Mouse (Mus musculus) inflammation-experienced regulatory T-cells, adult 6 months (primary cell): ENCODE data around the gene Nod2. TPM values are rescaled to one million over a fixed set of nuclear protein-coding genes. Genes with fewer than 3 reads are reported as not detected.

Experiments
- ATAC-seq: one replicate; pipeline ENCODE4 v1.8.0; 2017
- polyA plus RNA-seq, 3 experiments: library from polyadenylated mRNA; unstranded; fragments of 100-300 nt; shearing (Covaris generic); gene quantifications; one replicate each; pipeline ENCODE4 v1.2.1; 2017

Nod2 gene
- polyA plus RNA-seq, 3 experiments from 2014 or later = 2.4 to 4.3 (median 3.8) TPM

DNA sequence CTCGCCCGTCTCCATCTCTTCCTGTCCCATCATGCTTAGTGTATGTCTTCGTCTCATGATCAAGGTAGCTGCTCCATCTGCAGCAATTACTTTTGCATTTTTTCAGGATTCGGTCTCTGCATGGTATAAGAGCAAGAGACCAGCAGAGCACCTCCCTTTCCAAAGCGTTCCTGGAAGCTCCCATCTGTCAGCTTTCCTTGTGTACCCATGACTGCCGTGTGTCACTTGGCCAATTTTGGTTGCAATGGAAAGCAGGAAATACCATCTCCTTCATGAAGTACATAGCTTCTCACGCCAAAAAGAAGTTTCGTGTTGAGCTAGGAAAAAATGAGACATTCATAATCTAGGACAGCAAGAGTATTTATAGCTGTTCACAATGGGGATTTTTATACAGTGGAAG, 33.9 kb downstream of the Nod2 start:
- ATAC-seq = no peak

- peak; percentile 54 for ATAC-seq
These were observed 36.7 kb downstream of the Nod2 start for GRCm38 (mm10) chr8:88683656-88684289.

DNA sequence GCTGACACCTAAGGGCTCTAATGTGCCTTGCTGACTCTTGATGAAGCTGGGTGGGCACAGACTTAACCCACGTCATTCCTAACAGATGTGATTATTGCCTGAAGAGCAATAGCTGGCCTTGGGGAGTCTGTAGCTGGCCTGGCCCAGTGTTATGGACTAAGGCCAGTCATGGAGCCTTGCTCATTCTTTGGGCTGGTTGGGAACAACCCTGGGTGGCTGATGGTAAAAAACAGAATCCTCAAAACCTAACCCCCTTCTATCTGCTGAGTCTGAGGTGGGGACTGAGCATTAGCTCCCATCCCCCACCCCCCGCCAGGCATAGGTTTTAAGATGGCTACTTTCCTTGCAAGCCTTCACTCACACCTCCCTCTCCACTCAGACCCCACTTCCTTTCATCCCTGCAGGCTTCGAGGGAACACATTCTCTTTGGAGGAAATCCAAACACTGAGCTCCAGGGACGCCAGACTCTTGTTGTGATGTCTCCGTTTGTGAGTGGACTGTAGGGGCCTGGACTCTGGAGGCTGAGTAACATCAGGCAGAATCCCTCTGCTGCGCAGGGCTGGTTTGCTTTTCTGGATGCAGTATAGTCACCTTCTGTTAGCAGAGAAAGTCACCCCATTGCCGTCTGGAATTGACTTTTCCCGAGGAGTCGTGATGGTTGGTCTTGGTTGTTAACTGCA, 39.3 kb downstream of the Nod2 start:
- no peak for ATAC-seq

DNA sequence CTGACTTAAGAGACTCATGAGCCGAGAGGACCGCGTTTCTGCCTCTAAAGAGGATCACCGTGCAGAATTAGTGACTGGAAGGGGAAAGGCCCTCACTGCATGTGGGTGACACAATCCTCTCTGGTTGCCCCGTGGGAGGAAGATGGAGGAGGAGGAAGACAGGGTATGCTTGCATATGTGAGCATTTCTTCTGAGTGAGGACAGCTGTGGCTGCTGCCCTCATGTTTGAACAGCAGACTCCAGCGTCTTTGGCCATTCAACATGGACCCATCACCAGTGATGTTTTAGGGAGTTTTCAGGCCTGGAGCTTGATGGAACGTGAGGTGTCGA, 39.8 kb downstream of the Nod2 start:
- ATAC-seq = no peak

GRCm38 (mm10) chr8:88689151-88689550, 42.0 kb downstream of the Nod2 start:
- no peak for ATAC-seq

GRCm38 (mm10) chr8:88689891-88690290, 42.8 kb downstream of the Nod2 start:
- no peak for ATAC-seq

DNA sequence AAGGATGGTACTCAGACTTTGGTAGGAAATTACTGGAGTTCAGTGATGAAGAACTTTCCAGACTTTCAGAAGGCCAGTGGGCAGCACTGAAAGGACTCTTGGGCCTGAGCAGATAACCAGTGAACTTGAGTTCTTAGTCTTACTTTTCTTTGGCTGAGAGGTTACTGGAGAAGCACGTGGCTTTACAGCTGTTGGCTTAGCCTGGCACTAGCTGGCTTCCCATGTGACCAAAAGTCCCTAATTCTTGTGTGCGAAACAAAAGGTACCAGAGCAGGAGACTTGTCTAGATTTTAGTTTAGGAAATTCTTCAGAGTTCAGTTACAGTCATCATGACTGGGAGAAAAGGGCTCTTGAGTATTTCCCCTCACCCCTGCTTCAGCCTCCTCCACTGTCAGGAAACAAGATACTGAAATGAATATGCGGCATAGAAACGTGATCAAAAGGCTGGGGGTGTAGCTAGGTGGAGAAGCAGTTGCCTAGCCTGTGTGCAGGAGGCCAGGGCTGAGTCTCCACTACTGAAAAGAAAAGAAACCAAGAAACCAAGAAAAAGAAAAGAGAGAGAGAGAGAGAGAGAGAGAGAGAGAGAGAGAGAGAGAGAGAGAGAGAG, 44.3 kb downstream of the Nod2 start:
- peak; percentile 68 for ATAC-seq

DNA sequence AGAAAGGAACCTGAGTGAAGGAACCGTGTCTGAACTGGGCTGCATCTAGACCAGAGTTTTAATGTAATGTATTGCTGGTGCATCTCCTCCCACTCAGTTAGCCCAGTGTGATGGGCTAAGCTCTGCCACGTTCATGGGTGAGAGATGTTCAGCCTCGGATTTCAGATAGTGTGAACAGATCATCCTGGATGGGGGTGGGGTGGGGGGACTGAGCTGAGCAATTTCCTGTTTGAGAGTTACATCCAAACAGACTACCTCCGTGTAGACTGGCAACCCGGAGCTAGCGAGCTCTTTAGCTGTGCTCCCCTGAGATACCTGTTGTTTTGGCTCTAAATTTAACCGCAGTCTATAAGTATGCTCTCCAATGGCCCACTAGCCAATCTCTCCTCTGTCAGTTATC, 44.8 kb downstream of the Nod2 start:
- ATAC-seq = peak; percentile 39

GRCm38 (mm10) chr8:88692866-88693265, 45.8 kb downstream of the Nod2 start:
- no peak for ATAC-seq

GRCm38 (mm10) chr8:88693376-88693775, 46.3 kb downstream of the Nod2 start:
- ATAC-seq = no peak

GRCm38 (mm10) chr8:88694291-88694690, 47.2 kb downstream of the Nod2 start:
- no peak for ATAC-seq

GRCm38 (mm10) chr8:88696228-88696627, 49.1 kb downstream of the Nod2 start:
- peak; percentile 7 for ATAC-seq

DNA sequence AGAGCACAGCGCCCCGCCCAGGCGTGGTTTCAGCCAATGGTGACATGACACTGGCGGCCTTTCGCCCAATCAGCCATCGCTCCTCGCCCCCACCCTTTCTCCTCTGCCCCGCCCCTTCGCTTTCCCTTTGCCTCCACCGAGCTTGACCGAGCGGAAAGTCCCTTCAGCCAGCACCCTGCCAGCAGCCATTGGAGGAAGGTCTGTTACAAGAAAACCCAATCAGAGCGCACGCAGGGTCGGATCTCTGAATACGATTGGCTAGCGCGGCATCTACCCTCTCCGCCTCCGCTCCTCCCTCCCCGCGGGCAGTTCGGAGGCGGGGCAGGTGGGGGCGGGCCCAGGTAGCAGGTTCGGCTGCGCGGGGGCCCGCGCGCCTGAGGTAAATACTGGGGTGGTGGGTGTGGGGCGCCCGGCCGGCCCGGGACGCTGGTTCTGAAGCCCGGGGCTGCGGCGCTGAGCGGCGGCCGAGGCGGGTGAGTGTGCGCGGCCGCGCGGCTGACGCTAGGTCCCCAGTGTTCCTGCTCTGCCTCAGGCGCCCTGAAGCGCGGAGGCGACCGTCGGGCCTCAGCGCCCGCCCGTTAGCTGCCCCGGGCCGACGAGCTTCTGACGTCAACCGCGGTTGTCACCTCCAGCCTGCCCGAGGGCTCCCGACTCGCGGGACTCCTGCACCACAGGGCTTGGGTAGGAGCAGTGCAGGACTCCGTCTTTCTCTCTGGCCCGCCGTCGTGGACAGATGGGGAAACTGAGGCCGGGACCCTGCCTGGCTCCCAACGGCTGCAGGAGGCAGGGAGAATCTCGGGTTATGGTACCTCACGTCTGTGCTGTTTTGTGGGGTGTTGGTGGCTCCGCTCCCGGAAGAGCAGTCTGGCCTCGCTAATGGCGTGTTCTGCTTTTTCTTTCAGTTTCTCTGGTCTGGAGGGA, 49.9 kb downstream of the Nod2 start, which contains the start of gene Cyld:
Cyld (plus strand) TSS at position 308 of the 921 bp plus-strand sequence.
- peak; percentile 82 for ATAC-seq

- no peak for ATAC-seq
These were observed 50.5 kb downstream of the Nod2 start for GRCm38 (mm10) chr8:88697642-88698031.

DNA sequence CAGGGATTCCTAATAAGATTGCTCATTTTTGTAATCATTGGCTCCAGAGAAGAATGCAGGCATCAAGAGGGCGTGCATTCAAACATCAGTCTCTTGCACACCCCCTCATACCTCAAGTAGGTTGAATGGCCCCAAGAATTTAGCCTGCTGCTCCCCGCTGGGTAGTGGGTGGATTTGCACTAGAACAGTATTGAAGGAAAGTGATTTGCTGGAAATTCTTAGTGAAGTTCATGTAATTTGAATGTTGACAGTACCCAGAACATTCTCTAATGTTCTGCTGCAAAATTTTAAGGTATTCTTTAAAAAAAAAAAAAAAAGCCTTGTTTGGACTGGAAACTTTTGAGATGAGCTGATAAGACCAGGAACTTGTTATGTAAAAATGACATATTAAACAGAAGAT, 50.9 kb downstream of the Nod2 start:
- ATAC-seq = no peak

GRCm38 (mm10) chr8:88701611-88702010, 54.5 kb downstream of the Nod2 start:
- ATAC-seq = peak; percentile 41

- no peak for ATAC-seq
These were observed 55.7 kb downstream of the Nod2 start for GRCm38 (mm10) chr8:88702816-88703215.

- no peak for ATAC-seq
These were observed 76.3 kb downstream of the Nod2 start for GRCm38 (mm10) chr8:88723256-88723963.
